Mouse (Mus musculus) midbrain, postnatal 0 days (tissue): ENCODE data around the gene Tspan14. TPM values are rescaled to one million over a fixed set of nuclear protein-coding genes. Genes with fewer than 3 reads are reported as not detected.

ENCODE experiments used
- ATAC-seq: fragments of 200-750 bp; cut with Nextera tagmentation; 2 replicates; pipeline ENCODE4 v1.8.0; 2017; ENCODE audit warnings: moderate number of reproducible peaks, mild to moderate bottlenecking, moderate TSS enrichment, moderate library complexity; ENCODE audit not compliant: low FRiP score
- DNase-seq: peaks from one replicate; pipeline ENCODE4 v3.0.0-alpha.2; 2015; ENCODE audit warnings: low spot score
- H3K27ac ChIP-seq: fragments of 300-500 bp; sonication (generic); 2 replicates; pipeline ENCODE4 v1.5.1; 2014; ENCODE audit warnings: low read depth, mild to moderate bottlenecking, low read length, mixed read lengths
- H3K27me3 ChIP-seq: fragments of 300-500 bp; sonication (generic); 2 replicates; pipeline ENCODE4 v1.6.1; 2014; ENCODE audit warnings: low read length, control low read depth, mixed read lengths; ENCODE audit not compliant: insufficient read depth
- H3K36me3 ChIP-seq: fragments of 300-500 bp; sonication (generic); 2 replicates; pipeline ENCODE4 v1.6.1; 2014; ENCODE audit warnings: low read length, control low read depth, mixed read lengths; ENCODE audit not compliant: insufficient read depth
- H3K4me1 ChIP-seq: fragments of 300-500 bp; sonication (generic); 2 replicates; pipeline ENCODE4 v1.6.1; 2014; ENCODE audit warnings: mild to moderate bottlenecking, control low read depth, antibody characterized with exemption, low read length, mixed read lengths; ENCODE audit not compliant: insufficient read depth
- H3K4me2 ChIP-seq: fragments of 300-500 bp; sonication (generic); 2 replicates; pipeline ENCODE4 v1.6.1; 2014; ENCODE audit warnings: low read depth, mild to moderate bottlenecking, low read length, mixed read lengths; ENCODE audit not compliant: poor library complexity, severe bottlenecking
- H3K4me3 ChIP-seq: fragments of 300-500 bp; sonication (generic); 2 replicates; pipeline ENCODE4 v1.5.1; 2014; ENCODE audit warnings: low read depth, mild to moderate bottlenecking, low read length, moderate library complexity
- H3K9ac ChIP-seq: fragments of 300-500 bp; sonication (generic); replicated peaks from 2 replicates; pipeline ENCODE4 v1.6.1; 2014; ENCODE audit warnings: mild to moderate bottlenecking, low read length, moderate library complexity, mixed read lengths; ENCODE audit not compliant: poor library complexity, severe bottlenecking
- H3K9me3 ChIP-seq: fragments of 300-500 bp; sonication (generic); 2 replicates; pipeline ENCODE4 v1.6.1; 2016; ENCODE audit warnings: low read length, control low read depth
- CTCF ChIP-seq: IDR thresholded peaks from 2 replicates; pipeline ENCODE4 v1.5.1; 2016; ENCODE audit warnings: antibody characterized with exemption, mild to moderate bottlenecking
- WGBS: fragments of 180-500 bp; shearing (Covaris S2); extraction: QIAGEN DNeasy Blood & Tissue Kit; methylation state at CpG from one replicate; pipeline ENCODE4 v1.1.7; 2014; 5-methylcytosine and 5-hydroxymethylcytosine counted together
- polyA plus RNA-seq: library from polyadenylated mRNA; unstranded; fragments of >200 nt; fragmentation: Nextera tagmentation; extraction: Ambion mirVana; gene quantifications from 2 replicates; pipeline ENCODE4 v1.2.1, GENCODE M21; 2015
- total RNA-seq: library from RNA; depleted of rRNA; stranded (reverse); fragments of >200 nt; gene quantifications from 2 replicates; pipeline ENCODE4 v1.2.3, GENCODE M21; 2014

Gene Tspan14
- total and polyA plus RNA-seq, 2 experiments from 2014 or later: 28.3 to 31.2 TPM

DNA sequence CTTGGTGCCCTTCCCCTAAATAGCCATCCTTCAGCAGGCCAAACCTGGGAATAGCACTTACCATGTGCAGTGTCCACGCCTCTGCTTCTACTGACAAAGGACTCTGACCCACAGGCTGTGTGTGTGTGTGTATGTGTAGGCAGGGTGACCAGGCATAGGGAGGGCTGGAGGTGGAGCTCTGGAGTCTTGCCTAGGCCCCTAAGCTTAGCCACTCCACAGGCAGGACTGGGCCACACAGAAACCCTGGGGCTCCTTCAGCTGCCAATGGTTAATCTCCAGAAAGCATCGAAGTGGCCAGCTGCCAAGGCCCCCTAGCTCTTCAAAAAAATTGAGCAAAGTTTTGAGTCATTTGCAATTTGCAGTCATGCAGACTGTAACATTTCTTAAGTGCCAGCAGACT, 41.5 kb upstream of the Tspan14 start:
- Histone ChIP-seq H3K4me1 (0 out of 2 replicates have a peak, but pooled peaks cover 3% of the 10 kb centered on the region), H3K4me3 (no peak overlapping the region), H3K4me2 (no peak overlapping the region), H3K9me3 (no peaks in the 10 kb centered on the region), H3K36me3 (no peaks in the 10 kb centered on the region; the same call in 1 of the 2 replicates), H3K27me3 (no peaks in the 10 kb centered on the region), H3K27ac (no peak overlapping the region), H3K9ac (no peak overlapping the region)
- ATAC-seq (no peak), DNase-seq (peak; percentile 14)
- WGBS: 57% methylated on average over 2 of the region's 2 CpGs
- TF ChIP-seq CTCF: no peak

DNA sequence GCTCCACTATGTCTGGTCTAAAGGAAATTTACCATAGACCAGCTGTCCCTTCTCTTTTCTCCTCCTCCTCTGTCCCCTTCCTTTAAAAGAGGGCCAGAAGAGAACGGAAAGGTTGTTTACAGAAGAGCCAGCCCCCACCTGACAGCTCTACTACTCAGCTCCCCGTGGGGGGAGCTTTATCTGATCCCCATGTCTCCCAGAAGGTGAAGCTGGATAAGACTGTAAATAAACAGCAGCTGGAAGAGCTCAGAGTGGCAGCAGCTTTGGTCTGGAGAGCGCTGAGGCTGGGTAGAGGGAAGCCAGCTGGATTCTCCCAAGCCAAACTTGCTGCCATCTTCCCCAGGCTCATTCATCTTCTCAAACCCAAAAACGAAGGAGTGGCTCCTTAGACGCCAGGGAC, 41.0 kb upstream of the Tspan14 start:
- Histone ChIP-seq H3K4me1 (0 out of 2 replicates have a peak, but pooled peaks cover 3% of the 10 kb centered on the region), H3K36me3 (no peaks in the 10 kb centered on the region; the same call in 1 of the 2 replicates), H3K4me3 (no peak overlapping the region), H3K27me3 (no peaks in the 10 kb centered on the region), H3K9ac (no peak overlapping the region), H3K9me3 (no peaks in the 10 kb centered on the region), H3K4me2 (no peak overlapping the region), H3K27ac (no peak overlapping the region)
- 49% methylated on average over 5 of the region's 5 CpGs for WGBS
- TF ChIP-seq CTCF: no peak
- ATAC-seq (no peak), DNase-seq (no peak)

DNA sequence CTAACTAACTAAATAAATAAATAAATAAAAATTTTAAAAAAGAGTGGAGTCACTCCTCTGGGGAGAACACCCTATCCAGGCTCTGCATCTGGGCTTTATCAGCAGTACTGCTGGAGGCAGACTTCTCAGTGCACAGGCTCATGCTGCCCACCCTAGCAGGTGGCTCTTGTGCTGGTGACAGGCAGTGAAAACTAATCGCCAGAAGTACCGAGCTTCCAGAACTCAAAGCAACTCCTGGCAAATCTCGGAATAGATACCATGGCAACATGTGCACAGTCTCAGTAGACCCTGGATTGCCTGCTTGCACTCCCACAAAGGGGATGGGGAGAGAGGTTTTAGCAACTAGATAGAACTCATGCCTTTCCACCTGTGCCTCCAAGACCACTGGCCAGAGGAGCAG, 40.3 kb upstream of the Tspan14 start:
- H3K27ac ChIP-seq: no peak overlapping the region
- no peaks in the 10 kb centered on the region for H3K9me3 ChIP-seq
- no peaks in the 10 kb centered on the region for H3K27me3 ChIP-seq
- ATAC-seq (no peak), DNase-seq (peak; percentile 14)
- no peaks in the 10 kb centered on the region; the same call in 1 of the 2 replicates for H3K36me3 ChIP-seq
- H3K9ac ChIP-seq: no peak overlapping the region
- WGBS: 35% methylated on average over 3 of the region's 3 CpGs
- 0 out of 2 replicates have a peak, but pooled peaks cover 3% of the 10 kb centered on the region for H3K4me1 ChIP-seq
- no peak overlapping the region for H3K4me2 ChIP-seq
- no peak overlapping the region for H3K4me3 ChIP-seq
- no peak for TF ChIP-seq CTCF

DNA sequence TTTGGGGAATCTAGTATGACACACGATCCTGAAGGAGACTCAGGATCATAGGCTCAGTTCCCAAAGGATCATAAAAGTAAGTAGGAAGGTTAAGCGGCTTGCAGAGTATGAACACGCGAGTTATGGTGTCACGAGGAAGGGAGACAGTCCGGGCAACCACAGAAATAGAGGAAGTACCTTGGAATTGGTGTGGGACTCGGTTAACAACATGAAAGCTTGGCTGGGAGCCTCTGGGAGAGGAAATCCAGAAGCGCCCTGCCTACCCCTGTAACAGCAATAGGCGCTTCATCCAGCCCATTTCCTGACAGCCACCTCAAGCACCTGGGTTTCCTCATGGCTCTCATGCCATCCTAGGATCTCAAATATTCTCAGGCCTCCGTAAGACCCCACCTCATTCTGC, 39.7 kb upstream of the Tspan14 start:
- DNase-seq (no peak), ATAC-seq (no peak)
- no peak overlapping the region for H3K9ac ChIP-seq
- H3K4me3 ChIP-seq: no peak overlapping the region
- no peak overlapping the region for H3K4me2 ChIP-seq
- no peak overlapping the region for H3K27ac ChIP-seq
- 93% methylated on average over 10 of the region's 10 CpGs for WGBS
- no peak for TF ChIP-seq CTCF
- H3K4me1 ChIP-seq: 0 out of 2 replicates have a peak, but pooled peaks cover 3% of the 10 kb centered on the region
- H3K9me3 ChIP-seq: no peaks in the 10 kb centered on the region
- peaks cover 5% of the 10 kb centered on the region; the same call in 1 of the 2 replicates for H3K36me3 ChIP-seq
- H3K27me3 ChIP-seq: no peaks in the 10 kb centered on the region

DNA sequence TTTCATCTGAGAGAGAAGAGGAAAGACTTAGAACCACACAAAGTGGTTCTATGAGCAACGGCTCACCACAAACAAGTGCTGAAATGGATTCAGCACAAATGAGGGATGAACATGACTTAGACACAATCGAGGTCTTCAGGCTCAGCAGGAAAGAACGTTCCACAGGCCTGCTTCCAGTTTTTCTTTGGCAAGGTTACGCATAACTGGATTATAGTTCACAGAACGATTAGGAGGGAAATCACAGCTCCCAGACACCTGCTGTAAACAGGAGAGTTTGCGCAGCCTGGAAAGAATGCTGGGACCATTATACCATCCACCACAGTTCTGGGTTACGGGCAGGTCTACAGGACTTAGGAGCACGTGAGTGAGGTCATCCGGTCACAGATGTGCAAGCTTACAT, 39.1 kb upstream of the Tspan14 start:
- H3K9ac ChIP-seq: no peak overlapping the region
- H3K4me2 ChIP-seq: no peak overlapping the region
- no peaks in the 10 kb centered on the region for H3K27me3 ChIP-seq
- 0 out of 2 replicates have a peak, but pooled peaks cover 3% of the 10 kb centered on the region for H3K4me1 ChIP-seq
- H3K36me3 ChIP-seq: peaks cover 11% of the 10 kb centered on the region; the same call in 1 of the 2 replicates
- H3K27ac ChIP-seq: no peak overlapping the region
- DNase-seq: peak; percentile 24
- no peak for ATAC-seq
- H3K9me3 ChIP-seq: no peaks in the 10 kb centered on the region
- WGBS: 59% methylated on average over 9 of the region's 9 CpGs
- no peak overlapping the region for H3K4me3 ChIP-seq
- TF ChIP-seq CTCF: no peak

DNA sequence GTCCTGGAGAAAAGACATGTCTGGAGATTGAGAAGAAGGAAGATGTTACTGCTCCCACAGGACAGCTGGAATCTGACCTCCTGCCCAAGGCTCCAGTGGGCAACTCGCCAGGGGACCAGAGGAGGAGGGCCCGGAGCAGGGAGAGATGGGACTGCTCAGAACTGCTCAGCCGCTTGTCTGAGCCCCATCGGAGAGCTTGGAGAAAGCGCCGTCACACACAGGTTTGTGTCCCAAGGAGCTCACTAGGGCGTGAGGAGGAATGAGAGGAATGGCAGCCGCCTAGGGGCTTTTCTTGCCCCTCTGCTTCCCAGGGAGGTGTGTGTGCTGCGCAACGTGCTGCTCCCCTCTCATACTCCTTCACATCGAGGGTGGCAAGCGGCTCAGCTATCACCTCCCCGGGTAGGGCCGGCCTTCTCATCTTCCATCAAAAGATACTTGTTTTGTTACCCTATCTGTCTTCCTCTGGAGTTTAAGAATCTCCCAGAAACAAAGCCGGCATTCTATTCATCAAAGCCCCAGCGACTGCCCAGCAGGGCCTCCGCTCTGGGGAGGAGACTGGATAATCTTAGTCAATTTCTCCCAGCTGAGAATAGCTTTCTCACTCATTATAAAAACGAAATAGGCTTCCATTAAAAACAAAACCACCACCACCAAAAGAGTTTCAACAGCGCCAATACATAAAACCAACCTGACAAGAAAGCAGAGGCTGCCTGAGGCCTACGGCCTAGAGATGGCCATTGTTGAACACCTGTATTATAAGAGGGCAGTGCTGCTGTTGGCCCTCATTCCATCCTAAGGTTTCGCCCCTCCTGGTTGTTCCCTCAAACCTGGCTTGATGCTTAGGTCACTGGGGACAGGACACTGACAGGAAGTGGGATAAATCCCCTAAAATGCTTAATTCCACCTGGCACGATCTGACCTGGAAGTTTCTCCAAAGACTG, 37.9 kb upstream of the Tspan14 start:
- DNase-seq: peak; percentile 11
- Histone ChIP-seq H3K4me2 (0 out of 2 replicates have a peak overlapping the region, but pooled peaks have one; percentile 3), H3K9ac (no peak overlapping the region), H3K36me3 (peaks cover 16% of the 10 kb centered on the region), H3K27ac (no peak overlapping the region), H3K9me3 (no peaks in the 10 kb centered on the region), H3K4me3 (no peak overlapping the region), H3K27me3 (no peaks in the 10 kb centered on the region), H3K4me1 (0 out of 2 replicates have a peak, but pooled peaks cover 3% of the 10 kb centered on the region)
- WGBS: 19% methylated on average over 22 of the region's 22 CpGs
- ATAC-seq: no peak
- no peak for TF ChIP-seq CTCF
